ENCODE assay signal across 8 mouse cellular contexts in the genomic region with DNA sequence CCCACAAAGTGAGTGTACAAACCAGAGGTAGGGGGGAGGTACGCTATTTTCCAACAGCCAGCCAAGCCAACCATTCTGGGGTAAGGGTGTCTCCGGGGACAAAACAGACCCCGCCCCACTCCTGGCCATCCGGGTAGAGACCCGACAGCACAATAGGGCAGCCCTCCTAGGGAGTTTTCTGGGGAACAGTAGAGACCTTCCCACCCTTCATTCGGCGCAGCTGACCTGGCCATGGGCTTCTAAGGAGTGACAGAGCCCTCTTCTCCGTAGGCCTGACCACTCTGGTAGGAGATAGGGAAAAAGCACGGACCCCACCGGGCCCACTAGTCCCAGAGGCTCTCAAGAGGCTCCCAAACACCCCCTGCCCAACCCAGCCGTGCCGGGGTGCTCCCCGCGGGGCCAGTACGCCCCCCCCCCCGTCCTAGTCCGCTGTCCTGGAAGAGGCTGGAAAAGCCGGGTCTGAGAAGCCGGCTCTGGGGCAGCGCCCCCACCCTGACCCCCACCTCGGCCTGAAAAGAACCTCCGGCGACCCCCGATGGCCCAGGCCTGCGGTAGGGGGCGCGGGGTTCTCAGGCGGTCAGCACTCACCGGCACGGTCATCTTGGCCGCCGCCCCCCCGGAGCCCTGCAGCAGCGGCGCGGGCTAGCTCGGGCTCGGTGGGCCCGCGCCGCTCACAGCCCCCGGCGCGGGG. TPM values are rescaled to one million over a fixed set of nuclear protein-coding genes. Genes with fewer than 3 reads are reported as not detected.
DNase-seq lines count a peak whose midpoint lies in the region; ATAC-seq and TF ChIP-seq lines count a peak whose summit lies in the region.

No protein-coding gene starts in this region.

- no peaks in the 10 kb centered on the region for H3K27me3 ChIP-seq in heart, embryonic 11.5 days (ENCODE audit: control insufficient read depth, insufficient read depth, low read length)
- no peaks in the 10 kb centered on the region for H3K27me3 ChIP-seq in heart, embryonic 16.5 days (ENCODE audit: control insufficient read depth, insufficient read depth, low read length)
- peaks cover 30% of the 10 kb centered on the region for H3K27me3 ChIP-seq in liver, embryonic 11.5 days (replicated peaks; ENCODE audit: control insufficient read depth, insufficient read depth, low read length)
- H3K27me3 ChIP-seq in stomach, postnatal 0 days (ENCODE audit: control insufficient read depth, insufficient read depth, low read length) = no peaks in the 10 kb centered on the region

- peak overlapping the region; percentile 74 for H3K27ac ChIP-seq in heart, embryonic 11.5 days (ENCODE audit: low read depth, low read length)
- peak overlapping the region; percentile 88 for H3K27ac ChIP-seq in heart, embryonic 16.5 days (ENCODE audit: low read length)
- H3K27ac ChIP-seq in liver, embryonic 11.5 days (ENCODE audit: low read depth, low read length) = peak overlapping the region; percentile 56
- H3K27ac ChIP-seq in stomach, postnatal 0 days (replicated peaks) = peak overlapping the region; percentile 84

- peak; percentile 13; the same call in 1 of the 2 replicates for ATAC-seq in heart, embryonic 11.5 days (replicated peaks; ENCODE audit: insufficient number of reproducible peaks, low FRiP score, low TSS enrichment)
- peak; percentile 1; the same call in 1 of the 2 replicates for ATAC-seq in heart, embryonic 16.5 days (replicated peaks; ENCODE audit: extremely low read depth, insufficient read depth, low FRiP score)
- ATAC-seq in liver, embryonic 11.5 days (replicated peaks; ENCODE audit: low FRiP score) = no peak
- 0 out of 2 replicates have a peak, but pooled peaks have one; percentile 2 for ATAC-seq in stomach, postnatal 0 days (ENCODE audit: low FRiP score, low TSS enrichment)

- H3K9me3 ChIP-seq in heart, embryonic 11.5 days (replicated peaks; ENCODE audit: control insufficient read depth, low read length) = no peaks in the 10 kb centered on the region
- H3K9me3 ChIP-seq in heart, embryonic 16.5 days (replicated peaks; ENCODE audit: control insufficient read depth, low read length) = no peaks in the 10 kb centered on the region
- no peaks in the 10 kb centered on the region for H3K9me3 ChIP-seq in liver, embryonic 11.5 days (ENCODE audit: control insufficient read depth, low read length)
- no peaks in the 10 kb centered on the region for H3K9me3 ChIP-seq in stomach, postnatal 0 days (ENCODE audit: control insufficient read depth, low read length)

- TF ChIP-seq POLR2A in brain, embryonic 14.5 days (IDR thresholded peaks at IDR 0.05; ENCODE audit: borderline replicate concordance, extremely low read depth, insufficient read depth, insufficient read length, poor library complexity, severe bottlenecking) = no peak

- H3K4me1 ChIP-seq in heart, embryonic 11.5 days (ENCODE audit: control insufficient read depth, insufficient read depth, low read length) = peaks cover 72% of the 10 kb centered on the region
- H3K4me1 ChIP-seq in heart, embryonic 16.5 days (ENCODE audit: control insufficient read depth, insufficient read depth, low read length) = peaks cover 73% of the 10 kb centered on the region
- peaks cover 37% of the 10 kb centered on the region for H3K4me1 ChIP-seq in liver, embryonic 11.5 days (replicated peaks; ENCODE audit: control insufficient read depth, insufficient read depth, low read length)
- H3K4me1 ChIP-seq in stomach, postnatal 0 days (replicated peaks; ENCODE audit: control insufficient read depth, insufficient read depth) = peaks cover 20% of the 10 kb centered on the region

- peak overlapping the region; percentile 97 for H3K9ac ChIP-seq in heart, embryonic 11.5 days (ENCODE audit: low read depth, low read length)
- H3K9ac ChIP-seq in heart, embryonic 16.5 days (ENCODE audit: low read length) = peak overlapping the region; percentile 98
- H3K9ac ChIP-seq in liver, embryonic 11.5 days (ENCODE audit: low read depth, low read length) = peak overlapping the region; percentile 78
- H3K9ac ChIP-seq in stomach, postnatal 0 days (ENCODE audit: low read length) = peak overlapping the region; percentile 91

- TF ChIP-seq CTCF in brain, embryonic 14.5 days (IDR thresholded peaks at IDR 0.05; ENCODE audit: borderline replicate concordance, extremely low read depth, insufficient read depth, insufficient read length) = no peak
- TF ChIP-seq CTCF in stomach, postnatal 0 days (IDR thresholded peaks at IDR 0.05; ENCODE audit: low read depth) = peak; percentile 24; the same call in 1 of the 2 replicates

- no peak for TF ChIP-seq EP300 in stomach, postnatal 0 days (optimal IDR thresholded peaks at IDR 0.05)

- no peak for DNase-seq in heart, adult 9 months (ENCODE audit: low spot score in 2 of 2)
- peak; percentile 59 for DNase-seq in brain, embryonic 14.5 days (ENCODE audit: low read depth)
- DNase-seq in liver, embryonic 11.5 days (ENCODE audit: low spot score) = no peak
- DNase-seq in stomach, postnatal 0 days (ENCODE audit: low spot score) = no peak
- DNase-seq in gastrocnemius, postnatal 10 days = no peak
- DNase-seq in spleen, postnatal 14 days (ENCODE audit: low spot score in 2 of 2) = no peak

- peak overlapping the region; percentile 86 for H3K4me3 ChIP-seq in heart, embryonic 11.5 days (ENCODE audit: low read depth, low read length)
- H3K4me3 ChIP-seq in heart, embryonic 16.5 days (ENCODE audit: low read length) = peak overlapping the region; percentile 93
- peak overlapping the region; percentile 75 for H3K4me3 ChIP-seq in liver, embryonic 11.5 days (ENCODE audit: low read depth, low read length)
- peak overlapping the region; percentile 78 for H3K4me3 ChIP-seq in stomach, postnatal 0 days (ENCODE audit: low read depth, low read length)

- under 1% methylated on average over 33 of the region's 44 CpGs for WGBS in heart, embryonic 11.5 days (ENCODE audit: insufficient replicate concordance)
- under 1% methylated on average over 43 of the region's 44 CpGs for WGBS in heart, embryonic 16.5 days
- WGBS in liver, embryonic 11.5 days = 2% methylated on average over 37 of the region's 44 CpGs
- WGBS in stomach, postnatal 0 days = 2% methylated on average over 37 of the region's 44 CpGs

- H3K4me2 ChIP-seq in heart, embryonic 11.5 days = peak overlapping the region; percentile 76
- peak overlapping the region; percentile 67 for H3K4me2 ChIP-seq in heart, embryonic 16.5 days (ENCODE audit: low read depth, low read length)
- H3K4me2 ChIP-seq in liver, embryonic 11.5 days = peak overlapping the region; percentile 82
- peak overlapping the region; percentile 88 for H3K4me2 ChIP-seq in stomach, postnatal 0 days (replicated peaks; ENCODE audit: low read depth)

- H3K36me3 ChIP-seq in heart, embryonic 11.5 days (ENCODE audit: control insufficient read depth, insufficient read depth, low read length) = no peaks in the 10 kb centered on the region
- no peaks in the 10 kb centered on the region for H3K36me3 ChIP-seq in heart, embryonic 16.5 days (ENCODE audit: control insufficient read depth, insufficient read depth)
- no peaks in the 10 kb centered on the region for H3K36me3 ChIP-seq in liver, embryonic 11.5 days (ENCODE audit: control insufficient read depth, insufficient read depth, low read length)
- H3K36me3 ChIP-seq in stomach, postnatal 0 days (ENCODE audit: control insufficient read depth, insufficient read depth, low read length) = no peaks in the 10 kb centered on the region

RNA-seq across cellular contexts. Expression of gene Bcar1, which starts 0.4 kb away (rescaled TPM):
- 46.6 and 53.8 TPM in 2 replicates for polyA plus RNA-seq in heart, embryonic 11.5 days (2014; fragmentation: Nextera tagmentation; extraction: Ambion mirVana)
- polyA plus RNA-seq in brain, embryonic 14.5 days (2012; rRNA removed) = 101 and 113 TPM in 2 replicates
- 39.8 and 46.7 TPM in 2 replicates for polyA plus RNA-seq in heart, embryonic 16.5 days (2015; fragmentation: Nextera tagmentation; extraction: Ambion mirVana)
- 26.1 and 27.8 TPM in 2 replicates for polyA plus RNA-seq in liver, embryonic 11.5 days (2014; fragmentation: Nextera tagmentation; extraction: Ambion mirVana)
- 22.6 and 27.4 TPM in 2 replicates for polyA plus RNA-seq in stomach, postnatal 0 days (2015; fragmentation: Nextera tagmentation; extraction: Ambion mirVana)
- 10 to 100 TPM; 22.3 to 27.1 TPM for total RNA-seq in gastrocnemius, postnatal 10 days (2021)

RNA-seq across cellular contexts. Expression of gene Ctrb1, which starts 52.4 kb away (rescaled TPM):
- polyA plus RNA-seq in heart, embryonic 11.5 days (2014; fragmentation: Nextera tagmentation; extraction: Ambion mirVana) = not detected in 2 replicates
- polyA plus RNA-seq in brain, embryonic 14.5 days (2012; rRNA removed) = 0.10 and 0.22 TPM in 2 replicates
- 0.17 and 2.1 TPM in 2 replicates for polyA plus RNA-seq in heart, embryonic 16.5 days (2015; fragmentation: Nextera tagmentation; extraction: Ambion mirVana)
- not detected in 2 replicates for polyA plus RNA-seq in liver, embryonic 11.5 days (2014; fragmentation: Nextera tagmentation; extraction: Ambion mirVana)
- 20.2 and 24.1 TPM in 2 replicates for polyA plus RNA-seq in stomach, postnatal 0 days (2015; fragmentation: Nextera tagmentation; extraction: Ambion mirVana)
- not detected for total RNA-seq in gastrocnemius, postnatal 10 days (2021)
